Mouse (Mus musculus) heart, adult 2 months (tissue): ENCODE measurements around the gene C1qtnf7.

Source experiments
- CTCF ChIP-seq: fragments of 200-600 bp; IDR thresholded peaks from 2 replicates; pipeline ENCODE4 v1.8.1; 2022; ENCODE audit warnings: antibody characterized with exemption, mild to moderate bottlenecking, moderate library complexity
- POLR2A ChIP-seq: fragments of 200-500 bp; IDR thresholded peaks from 2 replicates; pipeline ENCODE4 v1.6.1; 2011; ENCODE audit warnings: mild to moderate bottlenecking, low read depth, low read length, control low read depth; ENCODE audit not compliant: insufficient read depth

- TF ChIP-seq CTCF (no peak), POLR2A (no peak)
These were observed 48.6 kb upstream of the C1qtnf7 start for GRCm38 (mm10) chr5:43466762-43467161.
